Mouse (Mus musculus) stomach, embryonic 14.5 days (tissue): ENCODE data around the gene Gstt1. TPM values are rescaled to one million over a fixed set of nuclear protein-coding genes. Genes with fewer than 3 reads are reported as not detected.

ENCODE experiments used
- ATAC-seq: fragments of 200-750 bp; cut with Nextera tagmentation; 2 replicates; pipeline ENCODE4 v1.8.0; 2017; ENCODE audit warnings: low read depth, moderate TSS enrichment; ENCODE audit not compliant: insufficient number of reproducible peaks, insufficient read depth, low FRiP score
- H3K27ac ChIP-seq: fragments of 300-500 bp; sonication (generic); 2 replicates; pipeline ENCODE4 v1.5.1; 2014; ENCODE audit warnings: mild to moderate bottlenecking, low read length, moderate library complexity, mixed read lengths
- H3K27me3 ChIP-seq: fragments of 300-500 bp; sonication (generic); 2 replicates; pipeline ENCODE4 v1.6.1; 2014; ENCODE audit warnings: low read length, control low read depth, mixed read lengths; ENCODE audit not compliant: control insufficient read depth, insufficient read depth
- H3K36me3 ChIP-seq: fragments of 300-500 bp; sonication (generic); 2 replicates; pipeline ENCODE4 v1.6.1; 2014; ENCODE audit warnings: mild to moderate bottlenecking, control low read depth, low read length, moderate library complexity, mixed read lengths; ENCODE audit not compliant: control insufficient read depth, insufficient read depth
- H3K4me1 ChIP-seq: fragments of 300-500 bp; sonication (generic); 2 replicates; pipeline ENCODE4 v1.6.1; 2014; ENCODE audit warnings: low read length, control low read depth, mixed read lengths; ENCODE audit not compliant: control insufficient read depth, insufficient read depth
- H3K4me2 ChIP-seq: fragments of 300-500 bp; sonication (generic); replicated peaks from 2 replicates; pipeline ENCODE4 v1.6.1; 2014; ENCODE audit warnings: low read depth, low read length, control low read depth
- H3K4me3 ChIP-seq: fragments of 300-500 bp; sonication (generic); 2 replicates; pipeline ENCODE4 v1.5.1; 2014; ENCODE audit warnings: low read depth, low read length, control low read depth
- H3K9ac ChIP-seq: fragments of 300-500 bp; sonication (generic); replicated peaks from 2 replicates; pipeline ENCODE4 v1.6.1; 2014; ENCODE audit warnings: low read depth, mild to moderate bottlenecking, control low read depth, low read length, moderate library complexity, mixed read lengths
- H3K9me3 ChIP-seq: fragments of 300-500 bp; sonication (generic); 2 replicates; pipeline ENCODE4 v1.6.1; 2016; ENCODE audit warnings: low read depth, low read length, control low read depth; ENCODE audit not compliant: control insufficient read depth
- WGBS: fragments of 180-500 bp; shearing (Covaris S2); extraction: QIAGEN DNeasy Blood & Tissue Kit; methylation state at CpG from one replicate; pipeline ENCODE4 v1.1.7; 2014; 5-methylcytosine and 5-hydroxymethylcytosine counted together
- polyA plus RNA-seq: library from polyadenylated mRNA; unstranded; fragments of >200 nt; fragmentation: Nextera tagmentation; extraction: Ambion mirVana; gene quantifications from 2 replicates; pipeline ENCODE4 v1.2.1, GENCODE M21; 2014

The Gstt1 gene
- polyA plus RNA-seq, 1 experiment from 2014 or later, result 12.6 TPM

DNA sequence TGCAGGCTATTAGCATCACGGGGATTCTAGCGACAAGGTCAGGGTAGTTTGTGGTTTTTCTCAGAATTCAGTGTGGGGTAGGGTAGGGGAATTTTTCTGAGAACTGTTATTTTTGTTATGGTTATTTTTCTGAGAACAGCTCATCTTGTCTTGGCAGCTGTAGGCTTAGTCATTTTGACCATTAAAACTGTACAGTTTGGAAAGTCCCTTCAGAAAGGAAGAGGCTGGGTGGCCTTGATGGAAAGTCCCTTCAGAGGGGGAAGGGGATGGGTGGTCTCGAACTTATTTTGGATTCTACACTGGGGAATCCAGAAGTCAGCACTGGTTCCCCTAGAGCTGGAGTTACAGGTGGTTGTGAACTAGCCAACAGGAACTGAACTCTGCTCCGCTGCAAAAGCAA is 26.1 kb upstream of the Gstt1 start:
- H3K27ac ChIP-seq, result no peak overlapping the region

DNA sequence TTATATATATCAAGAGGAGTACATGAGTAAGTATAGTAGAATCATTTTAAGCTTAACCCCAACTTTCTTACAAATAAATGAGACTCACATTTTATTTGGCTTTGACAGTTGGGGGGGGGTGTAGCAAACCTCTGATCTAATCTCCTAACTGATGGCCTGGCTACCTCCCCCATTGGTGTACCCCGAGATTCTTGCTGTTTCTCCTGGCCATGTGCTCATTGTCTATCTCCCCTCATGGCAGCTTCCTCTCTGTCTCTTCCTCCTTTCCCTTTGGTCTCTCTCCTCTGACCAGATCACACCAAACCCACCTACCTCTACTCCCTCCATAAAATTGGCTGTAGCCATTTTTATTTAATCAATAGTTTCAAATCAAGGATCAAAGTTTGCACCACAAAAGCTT is 25.4 kb upstream of the Gstt1 start:
- Histone ChIP-seq H3K27ac (no peak overlapping the region), H3K36me3 (no peaks in the 10 kb centered on the region), H3K9ac (no peak overlapping the region), H3K4me1 (0 out of 2 replicates have a peak, but pooled peaks cover 5% of the 10 kb centered on the region), H3K9me3 (no peaks in the 10 kb centered on the region), H3K27me3 (no peaks in the 10 kb centered on the region), H3K4me2 (no peak overlapping the region), H3K4me3 (no peak overlapping the region)
- 76% methylated on average over 1 of the region's 1 CpGs for WGBS
- no peak for ATAC-seq

More for the DNA sequence above, 26.1 kb upstream of the Gstt1 start:
- Histone ChIP-seq H3K9me3 (no peaks in the 10 kb centered on the region), H3K4me3 (no peak overlapping the region), H3K4me1 (0 out of 2 replicates have a peak, but pooled peaks cover 5% of the 10 kb centered on the region), H3K36me3 (no peaks in the 10 kb centered on the region), H3K27me3 (no peaks in the 10 kb centered on the region), H3K4me2 (no peak overlapping the region), H3K9ac (no peak overlapping the region)
- ATAC-seq, result no peak
- WGBS, result 83% methylated on average over 4 of the region's 4 CpGs

DNA sequence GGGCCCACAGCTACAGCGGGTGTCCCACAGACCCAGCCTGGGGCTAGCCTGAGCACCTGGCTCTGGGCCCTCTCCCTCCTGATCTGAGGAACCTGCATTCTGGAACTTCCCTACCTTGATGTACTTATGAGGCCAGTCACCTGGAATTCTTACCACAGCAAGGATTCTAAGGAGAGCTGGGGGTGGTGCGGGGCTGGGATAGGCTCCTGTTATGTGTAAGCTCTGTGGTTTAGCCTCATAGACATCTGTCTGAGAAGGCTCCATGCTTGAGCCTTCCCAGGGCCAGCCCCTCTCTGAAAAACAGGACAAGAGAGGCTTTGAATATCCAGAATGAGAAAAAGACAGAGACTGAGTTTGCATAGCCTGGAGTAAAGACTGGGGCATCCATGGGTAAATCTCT is 24.1 kb upstream of the Gstt1 start, which contains the start of gene Gstt4:
Gene Gstt4 (minus strand): TSS at position 101 of the 400 bp plus-strand sequence.
- H3K4me1 ChIP-seq, result 0 out of 2 replicates have a peak, but pooled peaks cover 2% of the 10 kb centered on the region
- H3K27ac ChIP-seq, result no peak within 1 kb of the TSS
- no peak within 1 kb of the TSS for H3K9ac ChIP-seq
- no peak for ATAC-seq
- no peak within 1 kb of the TSS for H3K4me3 ChIP-seq
- no peaks in the 10 kb centered on the region for H3K27me3 ChIP-seq
- no peaks in the 10 kb centered on the region for H3K36me3 ChIP-seq
- no peak within 1 kb of the TSS for H3K4me2 ChIP-seq
- H3K9me3 ChIP-seq, result no peaks in the 10 kb centered on the region
- WGBS, result 93% methylated on average over 2 of the region's 2 CpGs

- H3K36me3 ChIP-seq, result no peaks in the 10 kb centered on the region
- H3K4me1 ChIP-seq, result no peaks in the 10 kb centered on the region
- no peak overlapping the region for H3K9ac ChIP-seq
- no peak overlapping the region for H3K4me3 ChIP-seq
- H3K4me2 ChIP-seq, result no peak overlapping the region
- no peak overlapping the region for H3K27ac ChIP-seq
- no peaks in the 10 kb centered on the region for H3K27me3 ChIP-seq
- WGBS, result 85% methylated on average over 5 of the region's 5 CpGs
- ATAC-seq, result no peak
- H3K9me3 ChIP-seq, result no peaks in the 10 kb centered on the region
Measured at GRCm38 (mm10) chr10:75819882-75820281, 21.5 kb upstream of the Gstt1 start.

GRCm38 (mm10) chr10:75818641-75819040 is 20.3 kb upstream of the Gstt1 start:
- Histone ChIP-seq H3K9ac (no peak overlapping the region), H3K27me3 (no peaks in the 10 kb centered on the region), H3K36me3 (no peaks in the 10 kb centered on the region), H3K4me3 (no peak overlapping the region), H3K4me1 (no peaks in the 10 kb centered on the region), H3K27ac (no peak overlapping the region), H3K9me3 (no peaks in the 10 kb centered on the region), H3K4me2 (no peak overlapping the region)
- ATAC-seq, result no peak
- 52% methylated on average over 10 of the region's 10 CpGs for WGBS

GRCm38 (mm10) chr10:75804217-75804616 is 5.8 kb upstream of the Gstt1 start:
- H3K9ac ChIP-seq, result no peak overlapping the region
- H3K27ac ChIP-seq, result no peak overlapping the region
- no peak for ATAC-seq
- no peaks in the 10 kb centered on the region for H3K27me3 ChIP-seq
- no peaks in the 10 kb centered on the region for H3K9me3 ChIP-seq
- no peaks in the 10 kb centered on the region for H3K4me1 ChIP-seq
- no peak overlapping the region for H3K4me3 ChIP-seq
- no peak overlapping the region for H3K4me2 ChIP-seq
- H3K36me3 ChIP-seq, result no peaks in the 10 kb centered on the region
- WGBS, result 48% methylated on average over 2 of the region's 2 CpGs

DNA sequence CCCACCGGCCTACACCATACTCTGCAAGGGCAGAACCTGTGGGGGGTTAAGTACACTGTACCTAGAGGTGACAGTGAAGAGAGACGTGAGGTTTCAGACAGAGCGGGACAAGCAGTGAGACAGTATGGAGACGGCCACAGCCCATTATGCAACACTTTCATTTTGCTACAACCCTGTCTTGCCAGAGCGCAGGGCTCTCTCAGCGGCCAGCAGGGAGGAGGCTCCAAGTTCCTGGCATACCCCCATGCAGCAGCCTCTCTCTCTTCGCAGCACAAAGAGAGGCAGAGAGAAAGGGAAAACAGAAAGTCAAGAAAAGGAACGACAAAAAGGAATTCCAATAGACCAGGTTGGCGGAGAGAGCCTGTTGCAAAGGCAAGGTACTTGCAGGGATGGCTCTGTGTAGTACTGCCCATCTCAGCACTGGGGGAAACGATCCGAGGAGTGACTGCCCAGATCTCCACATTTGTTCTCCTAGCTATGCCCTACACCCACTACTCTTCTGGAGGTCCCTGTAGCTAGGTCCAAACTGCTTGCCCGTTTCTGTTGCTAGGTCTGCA is 687 bp downstream of the Gstt1 start:
- peak; percentile 48 for ATAC-seq
- Histone ChIP-seq H3K9me3 (no peaks in the 10 kb centered on the region), H3K27ac (no peak overlapping the region), H3K36me3 (no peaks in the 10 kb centered on the region), H3K4me1 (peaks cover 3% of the 10 kb centered on the region; the same call in 1 of the 2 replicates), H3K4me2 (peak overlapping the region; percentile 80), H3K27me3 (no peaks in the 10 kb centered on the region), H3K4me3 (peak overlapping the region; percentile 43), H3K9ac (peak overlapping the region; percentile 11)
- 3% methylated on average over 12 of the region's 12 CpGs for WGBS

- Histone ChIP-seq H3K36me3 (no peaks in the 10 kb centered on the region), H3K4me3 (peak overlapping the region; percentile 43; the same call in 1 of the 2 replicates), H3K27ac (no peak overlapping the region), H3K9me3 (no peaks in the 10 kb centered on the region), H3K4me1 (peaks cover 3% of the 10 kb centered on the region; the same call in 1 of the 2 replicates), H3K9ac (no peak overlapping the region), H3K27me3 (no peaks in the 10 kb centered on the region), H3K4me2 (peak overlapping the region; percentile 80)
- WGBS, result 48% methylated on average over 11 of the region's 11 CpGs
- ATAC-seq, result no peak
Measured at GRCm38 (mm10) chr10:75796731-75797516, 1.5 kb downstream of the Gstt1 start.
